Mouse (Mus musculus): Measurements from ENCODE around the gene Smim27. TPM values are rescaled to one million over a fixed set of nuclear protein-coding genes. Genes with fewer than 3 reads are reported as not detected.

The Smim27 gene
- polyA plus RNA-seq, 1 experiment from 2014 or later: 29.0 TPM

DNA sequence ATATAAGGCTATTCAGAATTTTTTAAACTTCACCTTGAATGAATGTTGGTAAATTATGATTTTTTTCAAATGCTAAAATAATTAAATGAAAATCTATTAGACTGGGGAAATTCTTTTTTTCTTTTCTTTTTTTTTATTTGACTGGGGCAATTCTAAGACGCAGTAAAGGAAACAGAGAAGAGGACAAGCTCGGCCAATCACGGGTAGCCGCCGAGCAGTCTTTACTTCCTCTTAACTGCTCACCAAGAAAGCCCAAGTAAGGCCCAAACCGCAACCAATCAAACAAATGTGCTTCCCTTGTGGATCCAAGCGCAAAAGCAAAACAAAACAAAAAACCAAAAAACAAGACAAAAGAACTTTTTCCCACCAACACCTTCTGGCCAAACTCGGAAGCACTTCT lies 25.3 kb upstream of the Smim27 start:
- ATAC-seq (replicated peaks; ENCODE audit: insufficient number of reproducible peaks, low FRiP score, low TSS enrichment): no peak
- Histone ChIP-seq H3K4me3 (ENCODE audit: low read depth, low read length) (no peak overlapping the region), H3K4me2 (no peak overlapping the region), H3K4me1 (ENCODE audit: control insufficient read depth, insufficient read depth, low read length) (no peaks in the 10 kb centered on the region), H3K9ac (ENCODE audit: low read depth, low read length) (no peak overlapping the region), H3K9me3 (replicated peaks; ENCODE audit: control insufficient read depth, low read length) (no peaks in the 10 kb centered on the region), H3K27me3 (ENCODE audit: control insufficient read depth, insufficient read depth, low read length) (no peaks in the 10 kb centered on the region), H3K36me3 (ENCODE audit: control insufficient read depth, insufficient read depth, low read length) (no peaks in the 10 kb centered on the region), H3K27ac (ENCODE audit: low read depth, low read length) (no peak overlapping the region)
- WGBS (ENCODE audit: insufficient replicate concordance): 75% methylated on average over 8 of the region's 8 CpGs

DNA sequence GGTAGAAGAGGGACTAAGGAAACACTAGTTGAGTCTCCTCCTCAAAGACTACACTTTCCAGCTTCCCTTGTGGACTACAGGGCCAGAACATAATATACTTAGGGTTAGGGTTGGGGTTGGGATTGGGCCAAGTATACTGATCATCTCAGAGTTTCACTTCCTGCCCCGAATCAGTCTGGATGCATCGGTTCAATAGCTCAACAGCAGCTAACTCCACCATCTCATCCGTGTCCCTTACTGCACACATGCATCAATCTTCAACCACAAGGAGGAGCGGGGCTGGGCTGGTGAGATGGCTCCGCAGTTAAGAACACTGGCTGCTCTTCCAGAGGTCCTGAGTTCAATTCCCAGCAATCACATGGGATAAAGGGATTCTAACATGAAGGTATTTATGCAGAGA lies 18.4 kb upstream of the Smim27 start:
- no peak overlapping the region for H3K27ac ChIP-seq (ENCODE audit: low read depth, low read length)

DNA sequence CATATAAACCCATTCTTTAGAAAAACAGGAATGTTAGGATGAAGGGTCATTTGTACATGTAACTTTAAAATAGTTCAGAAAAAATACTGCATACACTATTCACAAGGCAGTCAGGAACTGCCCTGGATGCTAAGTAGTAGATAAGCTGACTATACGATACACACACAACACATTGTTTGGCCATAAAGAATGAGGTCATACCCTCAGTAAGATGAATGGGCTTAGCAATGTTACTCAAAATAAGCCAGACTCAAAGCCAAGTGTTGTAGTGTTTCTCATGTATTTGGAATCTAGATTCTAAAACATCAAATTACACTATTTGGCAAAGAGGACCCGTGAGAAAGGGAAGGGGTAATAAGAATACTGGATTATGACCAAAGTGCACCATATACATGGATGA lies 15.6 kb upstream of the Smim27 start:
- Histone ChIP-seq H3K36me3 (ENCODE audit: control insufficient read depth, insufficient read depth, low read length) (peaks cover 3% of the 10 kb centered on the region; the same call in 1 of the 2 replicates), H3K9ac (ENCODE audit: low read depth, low read length) (no peak overlapping the region), H3K27ac (ENCODE audit: low read depth, low read length) (no peak overlapping the region), H3K4me1 (ENCODE audit: control insufficient read depth, insufficient read depth, low read length) (no peaks in the 10 kb centered on the region), H3K27me3 (ENCODE audit: control insufficient read depth, insufficient read depth, low read length) (no peaks in the 10 kb centered on the region), H3K9me3 (replicated peaks; ENCODE audit: control insufficient read depth, low read length) (no peaks in the 10 kb centered on the region), H3K4me3 (ENCODE audit: low read depth, low read length) (no peak overlapping the region), H3K4me2 (no peak overlapping the region)
- WGBS (ENCODE audit: insufficient replicate concordance): 65% methylated on average over 2 of the region's 2 CpGs
- no peak for ATAC-seq (replicated peaks; ENCODE audit: insufficient number of reproducible peaks, low FRiP score, low TSS enrichment)

More for the DNA sequence above, 18.4 kb upstream of the Smim27 start:
- Histone ChIP-seq H3K27me3 (ENCODE audit: control insufficient read depth, insufficient read depth, low read length) (no peaks in the 10 kb centered on the region), H3K9ac (ENCODE audit: low read depth, low read length) (no peak overlapping the region), H3K4me3 (ENCODE audit: low read depth, low read length) (no peak overlapping the region), H3K9me3 (replicated peaks; ENCODE audit: control insufficient read depth, low read length) (no peaks in the 10 kb centered on the region), H3K4me1 (ENCODE audit: control insufficient read depth, insufficient read depth, low read length) (no peaks in the 10 kb centered on the region), H3K4me2 (no peak overlapping the region), H3K36me3 (ENCODE audit: control insufficient read depth, insufficient read depth, low read length) (no peaks in the 10 kb centered on the region)
- no peak for ATAC-seq (replicated peaks; ENCODE audit: insufficient number of reproducible peaks, low FRiP score, low TSS enrichment)
- WGBS (ENCODE audit: insufficient replicate concordance): 81% methylated on average over 5 of the region's 5 CpGs

GRCm38 (mm10) chr4:40254385-40255103 lies 14.8 kb upstream of the Smim27 start:
- whole genome bisulfite sequencing (ENCODE audit: insufficient replicate concordance): 81% methylated on average over 8 of the region's 8 CpGs

GRCm38 (mm10) chr4:40264321-40264720 lies 5.1 kb upstream of the Smim27 start:
- H3K4me1 ChIP-seq (ENCODE audit: control insufficient read depth, insufficient read depth, low read length): peaks cover 11% of the 10 kb centered on the region
- WGBS (ENCODE audit: insufficient replicate concordance): 50% methylated on average over 1 of the region's 1 CpGs
- ATAC-seq (replicated peaks; ENCODE audit: insufficient number of reproducible peaks, low FRiP score, low TSS enrichment): no peak
- no peak overlapping the region for H3K4me2 ChIP-seq
- no peaks in the 10 kb centered on the region for H3K9me3 ChIP-seq (replicated peaks; ENCODE audit: control insufficient read depth, low read length)
- no peak overlapping the region for H3K27ac ChIP-seq (ENCODE audit: low read depth, low read length)
- H3K9ac ChIP-seq (ENCODE audit: low read depth, low read length): no peak overlapping the region
- no peaks in the 10 kb centered on the region for H3K27me3 ChIP-seq (ENCODE audit: control insufficient read depth, insufficient read depth, low read length)
- no peak overlapping the region for H3K4me3 ChIP-seq (ENCODE audit: low read depth, low read length)
- peaks cover 28% of the 10 kb centered on the region for H3K36me3 ChIP-seq (ENCODE audit: control insufficient read depth, insufficient read depth, low read length)

More at GRCm38 (mm10) chr4:40254385-40255103, 14.8 kb upstream of the Smim27 start:
- Histone ChIP-seq H3K27me3 (ENCODE audit: control insufficient read depth, insufficient read depth, low read length) (no peaks in the 10 kb centered on the region), H3K9ac (ENCODE audit: low read depth, low read length) (no peak overlapping the region), H3K36me3 (ENCODE audit: control insufficient read depth, insufficient read depth, low read length) (peaks cover 5% of the 10 kb centered on the region; the same call in 1 of the 2 replicates), H3K4me1 (ENCODE audit: control insufficient read depth, insufficient read depth, low read length) (no peaks in the 10 kb centered on the region), H3K4me2 (no peak overlapping the region), H3K9me3 (replicated peaks; ENCODE audit: control insufficient read depth, low read length) (no peaks in the 10 kb centered on the region), H3K4me3 (ENCODE audit: low read depth, low read length) (no peak overlapping the region), H3K27ac (ENCODE audit: low read depth, low read length) (no peak overlapping the region)
- no peak for ATAC-seq (replicated peaks; ENCODE audit: insufficient number of reproducible peaks, low FRiP score, low TSS enrichment)

DNA sequence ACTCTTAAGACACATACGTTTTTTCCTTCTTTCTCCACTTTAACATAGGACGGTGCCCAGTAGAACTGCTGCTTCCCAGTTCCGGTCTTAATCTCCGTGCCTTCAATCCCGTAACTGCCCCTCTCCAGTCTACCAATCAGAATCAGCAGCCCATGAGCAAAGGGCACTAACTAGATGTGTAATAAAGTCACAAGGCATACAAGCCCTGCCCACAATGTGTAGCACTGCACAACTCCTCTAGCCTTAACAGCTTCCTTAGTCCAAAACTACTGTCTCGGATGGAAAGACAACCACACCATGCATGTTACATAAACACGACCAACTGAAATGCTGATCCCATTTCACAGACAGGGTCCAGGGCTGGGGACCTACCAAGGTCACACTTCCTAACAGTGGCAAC lies 1.7 kb upstream of the Smim27 start:
- H3K4me1 ChIP-seq (ENCODE audit: control insufficient read depth, insufficient read depth, low read length): peaks cover 11% of the 10 kb centered on the region
- H3K4me2 ChIP-seq: peak overlapping the region; percentile 96
- peak overlapping the region; percentile 82 for H3K9ac ChIP-seq (ENCODE audit: low read depth, low read length)
- ATAC-seq (replicated peaks; ENCODE audit: insufficient number of reproducible peaks, low FRiP score, low TSS enrichment): no peak
- H3K36me3 ChIP-seq (ENCODE audit: control insufficient read depth, insufficient read depth, low read length): peaks cover 2% of the 10 kb centered on the region
- no peaks in the 10 kb centered on the region for H3K27me3 ChIP-seq (ENCODE audit: control insufficient read depth, insufficient read depth, low read length)
- WGBS (ENCODE audit: insufficient replicate concordance): 69% methylated on average over 7 of the region's 7 CpGs
- H3K27ac ChIP-seq (ENCODE audit: low read depth, low read length): peak overlapping the region; percentile 95
- peak overlapping the region; percentile 92 for H3K4me3 ChIP-seq (ENCODE audit: low read depth, low read length)
- H3K9me3 ChIP-seq (replicated peaks; ENCODE audit: control insufficient read depth, low read length): no peaks in the 10 kb centered on the region

GRCm38 (mm10) chr4:40268204-40268813 lies 1.1 kb upstream of the Smim27 start:
- 2% methylated on average over 46 of the region's 50 CpGs for WGBS (ENCODE audit: insufficient replicate concordance)
- H3K36me3 ChIP-seq (ENCODE audit: control insufficient read depth, insufficient read depth, low read length): no peaks in the 10 kb centered on the region

DNA sequence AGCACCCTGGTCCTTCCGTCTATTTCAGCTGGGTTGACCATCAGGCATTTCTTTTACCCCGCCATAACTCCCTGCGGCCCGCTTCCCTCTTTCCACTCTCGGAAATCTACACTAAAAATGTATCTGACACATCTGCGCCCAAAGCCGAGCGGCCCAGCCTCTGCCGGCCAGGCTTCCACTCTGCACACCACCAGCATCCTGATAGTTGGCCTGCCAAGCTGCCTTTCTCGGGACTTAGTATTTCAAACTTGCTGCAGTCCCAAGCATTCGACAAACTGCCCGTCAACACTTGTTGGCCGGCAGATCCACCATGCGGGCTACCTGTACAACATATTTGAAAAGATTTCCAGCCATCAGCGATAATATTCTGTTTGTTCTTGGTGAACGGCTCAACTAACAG lies 544 bp upstream of the Smim27 start:
- Histone ChIP-seq H3K4me3 (ENCODE audit: low read depth, low read length) (peak overlapping the region; percentile 92), H3K4me1 (ENCODE audit: control insufficient read depth, insufficient read depth, low read length) (peaks cover 11% of the 10 kb centered on the region), H3K4me2 (peak overlapping the region; percentile 96), H3K9ac (ENCODE audit: low read depth, low read length) (peak overlapping the region; percentile 82), H3K27me3 (ENCODE audit: control insufficient read depth, insufficient read depth, low read length) (no peaks in the 10 kb centered on the region), H3K27ac (ENCODE audit: low read depth, low read length) (peak overlapping the region; percentile 95), H3K9me3 (replicated peaks; ENCODE audit: control insufficient read depth, low read length) (no peaks in the 10 kb centered on the region), H3K36me3 (ENCODE audit: control insufficient read depth, insufficient read depth, low read length) (no peaks in the 10 kb centered on the region)
- WGBS (ENCODE audit: insufficient replicate concordance): under 1% methylated on average over 16 of the region's 16 CpGs
- no peak for ATAC-seq (replicated peaks; ENCODE audit: insufficient number of reproducible peaks, low FRiP score, low TSS enrichment)

More at GRCm38 (mm10) chr4:40268204-40268813, 1.1 kb upstream of the Smim27 start:
- peak overlapping the region; percentile 82 for H3K9ac ChIP-seq (ENCODE audit: low read depth, low read length)
- H3K4me1 ChIP-seq (ENCODE audit: control insufficient read depth, insufficient read depth, low read length): peaks cover 11% of the 10 kb centered on the region
- peak overlapping the region; percentile 92 for H3K4me3 ChIP-seq (ENCODE audit: low read depth, low read length)
- H3K27me3 ChIP-seq (ENCODE audit: control insufficient read depth, insufficient read depth, low read length): no peaks in the 10 kb centered on the region
- H3K9me3 ChIP-seq (replicated peaks; ENCODE audit: control insufficient read depth, low read length): no peaks in the 10 kb centered on the region
- peak overlapping the region; percentile 95 for H3K27ac ChIP-seq (ENCODE audit: low read depth, low read length)
- ATAC-seq (replicated peaks; ENCODE audit: insufficient number of reproducible peaks, low FRiP score, low TSS enrichment): peak; percentile 84
- H3K4me2 ChIP-seq: peak overlapping the region; percentile 96
